Mouse (Mus musculus) forebrain, embryonic 11.5 days (tissue): Measurements from ENCODE around the gene Map7d1. TPM values are rescaled to one million over a fixed set of nuclear protein-coding genes. Genes with fewer than 3 reads are reported as not detected.

Source experiments
- ATAC-seq: fragments of 200-750 bp; cut with Nextera tagmentation; replicated peaks from 2 replicates; pipeline ENCODE4 v1.8.0; 2017; ENCODE audit warnings: moderate TSS enrichment; ENCODE audit not compliant: low FRiP score
- DNase-seq: peaks from one replicate; pipeline ENCODE4 v3.0.0-alpha.2; 2017; ENCODE audit warnings: low spot score
- H3K27ac ChIP-seq: fragments of 300-500 bp; sonication (generic); 2 replicates; pipeline ENCODE4 v1.5.1; 2014; ENCODE audit warnings: low read depth, low read length
- H3K27me3 ChIP-seq: fragments of 300-500 bp; sonication (generic); 2 replicates; pipeline ENCODE4 v1.6.1; 2014; ENCODE audit warnings: mild to moderate bottlenecking, low read length, mixed read lengths; ENCODE audit not compliant: control insufficient read depth, insufficient read depth
- H3K36me3 ChIP-seq: fragments of 300-500 bp; sonication (generic); 2 replicates; pipeline ENCODE4 v1.6.1; 2014; ENCODE audit warnings: mild to moderate bottlenecking, low read length, moderate library complexity, mixed read lengths; ENCODE audit not compliant: control insufficient read depth, insufficient read depth
- H3K4me1 ChIP-seq: fragments of 300-500 bp; sonication (generic); replicated peaks from 2 replicates; pipeline ENCODE4 v1.6.1; 2014; ENCODE audit warnings: low read length, mixed read lengths; ENCODE audit not compliant: control insufficient read depth, insufficient read depth
- H3K4me2 ChIP-seq: fragments of 300-500 bp; sonication (generic); 2 replicates; pipeline ENCODE4 v1.6.1; 2014; ENCODE audit warnings: low read depth, mild to moderate bottlenecking, low read length, moderate library complexity, mixed read lengths; ENCODE audit not compliant: severe bottlenecking
- H3K4me3 ChIP-seq: fragments of 300-500 bp; sonication (generic); 2 replicates; pipeline ENCODE4 v1.5.1; 2014; ENCODE audit warnings: low read depth, low read length
- H3K9ac ChIP-seq: fragments of 300-500 bp; sonication (generic); 2 replicates; pipeline ENCODE4 v1.6.1; 2014; ENCODE audit warnings: low read length
- H3K9me3 ChIP-seq: fragments of 300-500 bp; sonication (generic); 2 replicates; pipeline ENCODE4 v1.6.1; 2016; ENCODE audit warnings: low read length, mixed read lengths; ENCODE audit not compliant: control insufficient read depth
- WGBS: fragments of 180-500 bp; shearing (Covaris S2); extraction: QIAGEN DNeasy Blood & Tissue Kit; methylation state at CpG from one replicate; pipeline ENCODE4 v1.1.7; 2014; 5-methylcytosine and 5-hydroxymethylcytosine counted together
- polyA plus RNA-seq: library from polyadenylated mRNA; unstranded; fragments of >200 nt; fragmentation: Nextera tagmentation; extraction: Ambion mirVana; gene quantifications from 2 replicates; pipeline ENCODE4 v1.2.1, GENCODE M21; 2014

Map7d1 gene
- polyA plus RNA-seq, 1 experiment from 2014 or later: 80.6 TPM

DNA sequence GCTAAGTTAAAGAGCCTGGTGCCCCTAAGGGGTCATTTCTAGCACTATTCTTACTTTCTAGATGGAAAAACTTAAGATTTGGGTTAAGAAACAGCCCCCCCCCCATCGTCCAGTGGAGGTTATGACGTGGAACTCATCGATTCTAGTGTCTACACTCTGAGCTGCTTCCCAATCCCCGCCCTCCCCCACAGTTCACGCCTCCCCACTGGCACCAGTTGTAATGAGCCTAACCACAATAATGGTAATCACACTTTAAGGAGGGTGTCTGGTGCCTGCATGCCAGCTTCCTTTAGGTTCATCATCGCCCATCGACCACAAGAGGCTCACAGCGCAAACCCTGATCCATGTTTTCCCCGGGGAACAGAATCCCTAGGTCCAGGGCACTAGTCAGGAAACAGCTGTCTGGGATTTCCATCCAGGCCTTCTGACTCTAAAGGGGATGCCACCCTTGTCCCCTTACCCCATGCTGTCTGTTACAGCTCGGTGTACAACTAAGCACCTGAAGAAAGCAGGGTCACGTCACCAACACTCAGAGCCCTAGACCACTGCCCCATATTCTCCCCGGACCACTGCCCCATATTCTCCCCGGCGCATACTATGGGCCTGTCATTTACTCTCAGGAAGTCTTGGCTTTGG, 2.4 kb downstream of the Map7d1 start:
- no peak overlapping the region for H3K9ac ChIP-seq

DNA sequence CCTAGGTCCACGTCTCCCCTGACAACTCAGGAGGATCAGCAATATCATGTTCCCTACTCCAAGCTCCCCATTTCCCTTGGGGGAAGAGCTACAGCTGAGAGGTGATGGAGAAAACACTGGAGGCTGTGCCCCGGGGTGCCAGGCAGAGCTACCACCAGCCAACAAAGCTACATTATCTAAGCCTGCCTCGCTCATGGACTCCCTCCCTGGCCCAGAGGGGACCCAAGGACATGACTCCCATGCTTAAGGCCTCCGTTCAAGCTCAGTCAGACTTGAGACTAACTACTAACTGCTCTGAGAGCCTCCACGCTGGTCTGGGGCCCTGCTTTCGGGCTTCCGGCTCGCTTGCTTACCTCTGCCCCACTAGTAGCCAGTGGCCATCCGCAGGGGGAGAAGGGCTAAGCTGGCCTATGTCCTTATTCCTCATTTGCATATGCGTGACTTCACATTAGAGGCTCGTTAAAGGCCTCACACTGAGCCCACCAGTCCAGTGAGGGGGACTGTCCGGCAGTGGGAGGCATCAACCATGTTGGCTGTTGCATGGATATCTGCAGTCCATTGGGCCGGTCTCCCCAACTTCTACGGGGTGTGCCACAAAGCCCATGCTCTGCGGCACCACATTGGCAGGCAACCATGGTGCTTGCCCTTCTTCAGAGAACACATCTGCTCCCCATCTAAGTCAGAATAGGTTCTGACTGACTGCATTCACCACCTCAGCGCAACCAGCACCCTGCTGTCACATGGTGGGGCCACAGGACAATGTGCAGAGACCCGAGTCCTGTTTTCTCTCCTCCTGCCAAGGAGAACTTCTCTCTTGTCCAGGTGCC, 3.5 kb downstream of the Map7d1 start:
- no peak for DNase-seq
- peaks cover 25% of the 10 kb centered on the region for H3K4me1 ChIP-seq
- no peaks in the 10 kb centered on the region; the same call in 1 of the 2 replicates for H3K36me3 ChIP-seq
- H3K4me2 ChIP-seq: no peak overlapping the region
- WGBS: 70% methylated on average over 17 of the region's 17 CpGs
- no peaks in the 10 kb centered on the region for H3K27me3 ChIP-seq
- ATAC-seq: no peak
- no peaks in the 10 kb centered on the region for H3K9me3 ChIP-seq
- no peak overlapping the region for H3K9ac ChIP-seq
- H3K4me3 ChIP-seq: no peak overlapping the region
- no peak overlapping the region for H3K27ac ChIP-seq

More for the DNA sequence above, 2.4 kb downstream of the Map7d1 start:
- 79% methylated on average over 14 of the region's 14 CpGs for WGBS
- Histone ChIP-seq H3K36me3 (no peaks in the 10 kb centered on the region; the same call in 1 of the 2 replicates), H3K27ac (no peak overlapping the region), H3K4me3 (peak overlapping the region; percentile 93), H3K4me2 (peak overlapping the region; percentile 61), H3K27me3 (no peaks in the 10 kb centered on the region), H3K9me3 (no peaks in the 10 kb centered on the region), H3K4me1 (peaks cover 23% of the 10 kb centered on the region)
- ATAC-seq (no peak), DNase-seq (no peak)

DNA sequence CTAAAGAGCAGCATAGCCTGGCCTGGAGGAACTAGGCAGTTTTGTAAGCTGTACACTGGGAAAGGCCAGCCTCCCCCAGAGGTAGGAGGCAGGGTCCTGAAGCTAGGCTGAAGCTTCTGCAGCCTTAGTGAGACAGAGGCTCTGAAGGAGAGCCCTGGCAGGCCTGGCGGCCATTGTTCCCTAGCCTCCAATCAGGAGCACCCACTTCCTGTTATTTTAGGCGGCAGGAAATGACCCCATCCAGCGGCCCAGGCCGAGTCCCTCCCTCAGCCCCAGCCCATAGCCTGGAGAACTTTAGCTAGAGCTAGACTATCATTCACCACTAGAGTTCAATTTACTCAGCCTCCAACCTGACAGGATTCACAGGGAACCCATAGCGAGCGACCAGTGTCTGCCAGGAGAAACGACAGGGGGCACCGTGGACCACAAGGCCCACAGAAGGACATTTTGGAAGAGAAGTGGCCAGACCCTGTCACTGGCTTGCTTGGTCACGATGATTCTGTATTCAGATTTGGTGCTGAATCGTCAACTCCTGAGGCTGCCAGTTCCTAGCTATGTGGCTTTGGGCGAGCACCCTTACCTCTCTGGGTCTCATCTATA, 4.4 kb downstream of the Map7d1 start:
- H3K27ac ChIP-seq: no peak overlapping the region
- H3K4me1 ChIP-seq: peaks cover 18% of the 10 kb centered on the region
- H3K27me3 ChIP-seq: no peaks in the 10 kb centered on the region
- H3K9ac ChIP-seq: peak overlapping the region; percentile 17; the same call in 1 of the 2 replicates
- H3K36me3 ChIP-seq: no peaks in the 10 kb centered on the region; the same call in 1 of the 2 replicates
- WGBS: 68% methylated on average over 11 of the region's 11 CpGs
- no peak overlapping the region for H3K4me2 ChIP-seq
- ATAC-seq (no peak), DNase-seq (no peak)
- no peaks in the 10 kb centered on the region for H3K9me3 ChIP-seq
- H3K4me3 ChIP-seq: no peak overlapping the region

DNA sequence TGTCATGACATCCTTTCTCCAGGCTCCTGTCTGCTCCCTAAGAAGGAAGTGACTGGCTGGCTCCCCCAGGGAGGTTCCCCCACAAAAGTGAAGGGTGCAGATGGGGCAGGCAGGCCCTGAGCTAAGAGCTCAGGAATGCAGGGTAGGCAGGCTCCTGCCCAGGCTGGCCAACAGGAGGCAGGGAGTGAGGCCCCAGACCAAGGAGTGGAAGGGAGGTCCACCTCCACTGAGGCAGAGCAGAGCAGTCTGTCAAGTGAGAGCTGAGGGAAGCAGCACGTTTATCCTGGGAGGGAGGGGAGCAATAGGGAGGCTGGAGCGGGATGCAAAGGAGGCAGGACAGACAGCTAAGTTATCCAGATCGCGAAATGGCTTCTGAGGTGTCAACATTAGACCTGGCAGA, 5.5 kb downstream of the Map7d1 start:
- no peaks in the 10 kb centered on the region for H3K9me3 ChIP-seq
- H3K4me1 ChIP-seq: peaks cover 18% of the 10 kb centered on the region
- ATAC-seq (no peak), DNase-seq (no peak)
- H3K27ac ChIP-seq: no peak overlapping the region
- no peaks in the 10 kb centered on the region for H3K27me3 ChIP-seq
- no peak overlapping the region for H3K4me3 ChIP-seq
- no peaks in the 10 kb centered on the region; the same call in 1 of the 2 replicates for H3K36me3 ChIP-seq
- WGBS: 55% methylated on average over 4 of the region's 4 CpGs
- H3K9ac ChIP-seq: no peak overlapping the region
- H3K4me2 ChIP-seq: no peak overlapping the region

DNA sequence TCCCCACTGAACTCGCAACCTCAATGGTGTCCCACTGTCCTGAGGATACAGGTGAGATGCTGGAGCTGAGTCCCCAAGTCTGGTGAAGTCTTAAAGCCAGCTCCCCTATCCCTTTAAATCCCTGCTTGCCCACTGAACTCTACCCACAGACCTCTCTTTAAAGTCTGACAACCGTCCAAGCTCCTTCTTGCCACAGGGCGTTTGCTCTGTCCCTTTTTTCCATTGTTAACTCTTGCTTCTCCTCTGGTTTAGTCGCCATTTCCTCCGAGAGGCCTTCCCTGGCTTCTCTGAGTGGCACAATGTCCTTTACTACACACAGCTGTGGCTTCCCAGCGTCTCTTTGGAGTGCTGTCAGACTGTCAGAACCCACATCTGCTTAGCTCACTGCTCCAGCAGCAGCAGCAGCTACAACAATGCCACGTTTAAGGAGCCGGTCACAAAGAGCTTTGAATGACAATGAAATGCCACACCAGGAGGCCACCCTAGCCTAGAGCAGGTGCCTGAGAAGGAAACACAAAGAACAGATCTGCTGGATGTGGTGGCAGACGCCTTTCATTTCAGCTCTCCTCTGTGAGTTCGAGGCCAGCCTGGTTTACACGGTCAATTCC, 7.8 kb downstream of the Map7d1 start:
- 9% methylated on average over 11 of the region's 11 CpGs for whole genome bisulfite sequencing
- Histone ChIP-seq H3K9me3 (no peaks in the 10 kb centered on the region), H3K27ac (peak overlapping the region; percentile 55), H3K4me2 (no peak overlapping the region), H3K4me1 (peaks cover 8% of the 10 kb centered on the region; the same call in 1 of the 2 replicates), H3K9ac (peak overlapping the region; percentile 13; the same call in 1 of the 2 replicates), H3K36me3 (no peaks in the 10 kb centered on the region; the same call in 1 of the 2 replicates), H3K27me3 (no peaks in the 10 kb centered on the region), H3K4me3 (no peak overlapping the region)
- no peak for DNase-seq
- 0 out of 2 replicates have a peak, but pooled peaks have one; percentile 24 for ATAC-seq

DNA sequence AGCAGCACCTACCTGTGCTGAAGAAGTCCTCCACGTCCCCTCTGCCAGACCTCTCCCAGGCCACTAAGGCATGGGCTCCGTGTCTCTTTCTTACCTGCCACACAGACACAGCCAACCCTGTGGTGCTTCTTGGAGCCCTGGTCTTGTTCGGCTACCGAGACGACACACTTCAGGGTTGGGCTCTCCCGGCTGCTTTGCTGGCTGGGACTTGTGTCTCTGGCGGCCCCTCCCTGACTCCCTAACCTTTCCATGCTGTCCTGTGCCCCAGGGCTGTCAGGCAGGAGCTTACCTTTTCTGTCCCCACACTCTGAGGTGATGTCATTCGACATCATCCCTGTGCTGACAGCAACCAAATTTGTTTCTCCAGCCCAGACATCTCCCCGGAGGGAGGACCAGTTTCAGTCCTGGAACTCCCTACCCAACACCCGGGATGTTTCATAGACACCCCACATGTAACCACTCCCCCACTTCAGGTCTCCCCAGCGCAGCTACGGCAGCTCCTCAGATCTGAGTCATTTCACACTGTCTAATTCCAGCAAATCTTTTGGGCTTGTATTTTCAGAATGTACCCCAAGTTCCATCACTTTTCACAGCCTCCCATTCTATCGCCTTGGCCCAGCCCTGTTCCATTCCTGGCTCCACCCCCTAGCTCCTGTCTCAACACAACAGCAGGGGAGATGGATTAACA, 9.8 kb downstream of the Map7d1 start:
- Histone ChIP-seq H3K4me1 (peaks cover 5% of the 10 kb centered on the region; the same call in 1 of the 2 replicates), H3K9ac (no peak overlapping the region), H3K36me3 (no peaks in the 10 kb centered on the region; the same call in 1 of the 2 replicates), H3K27me3 (no peaks in the 10 kb centered on the region), H3K4me3 (no peak overlapping the region), H3K27ac (no peak overlapping the region), H3K4me2 (no peak overlapping the region), H3K9me3 (no peaks in the 10 kb centered on the region)
- DNase-seq (no peak), ATAC-seq (no peak)
- WGBS: 81% methylated on average over 13 of the region's 13 CpGs

DNA sequence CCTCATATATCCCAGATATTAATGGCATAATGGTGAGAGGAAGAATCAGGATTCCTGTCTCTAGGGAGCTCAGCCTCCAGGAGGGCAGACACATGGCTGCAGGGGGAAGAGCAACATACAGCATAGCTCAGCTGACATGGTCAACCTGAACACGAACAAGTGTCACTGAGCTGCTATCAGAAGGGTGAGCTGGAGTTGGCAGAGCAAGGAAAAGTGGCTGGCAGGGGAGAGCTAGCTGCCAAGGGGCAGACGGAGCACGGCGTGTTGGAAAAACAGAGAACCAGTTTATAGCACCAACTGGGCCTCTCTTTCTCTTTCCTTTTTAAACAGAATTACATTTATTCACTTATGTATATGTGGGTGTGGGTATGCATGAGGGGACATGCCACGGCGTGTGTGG, 13.6 kb downstream of the Map7d1 start:
- no peaks in the 10 kb centered on the region for H3K9me3 ChIP-seq
- ATAC-seq (no peak), DNase-seq (no peak)
- no peak overlapping the region for H3K27ac ChIP-seq
- H3K27me3 ChIP-seq: no peaks in the 10 kb centered on the region
- no peak overlapping the region for H3K9ac ChIP-seq
- WGBS: 94% methylated on average over 6 of the region's 6 CpGs
- no peak overlapping the region for H3K4me2 ChIP-seq
- peaks cover 16% of the 10 kb centered on the region for H3K36me3 ChIP-seq
- H3K4me1 ChIP-seq: no peaks in the 10 kb centered on the region; the same call in 1 of the 2 replicates
- H3K4me3 ChIP-seq: no peak overlapping the region

DNA sequence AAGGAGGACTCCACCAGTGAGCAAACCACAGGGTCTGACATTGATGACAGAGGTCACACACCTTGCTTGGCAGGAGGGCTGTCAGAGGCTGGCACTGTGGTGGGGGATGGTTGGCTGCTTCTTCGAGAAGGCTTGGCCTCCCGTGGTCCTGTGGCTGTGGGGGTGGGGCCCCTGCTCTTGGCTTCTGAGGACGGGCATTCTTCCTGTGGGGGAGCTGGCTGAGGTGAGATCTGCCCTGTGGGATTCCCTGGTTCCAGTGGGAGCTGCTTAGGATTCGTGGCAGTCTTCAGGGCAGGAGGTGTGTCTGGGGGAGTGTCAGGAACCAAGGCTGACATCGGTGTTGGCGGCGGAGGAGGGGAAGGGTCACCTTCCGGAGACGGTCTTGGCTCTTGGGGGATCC, 14.2 kb downstream of the Map7d1 start:
- no peaks in the 10 kb centered on the region; the same call in 1 of the 2 replicates for H3K4me1 ChIP-seq
- no peak overlapping the region for H3K27ac ChIP-seq
- no peak for ATAC-seq
- no peak overlapping the region for H3K9ac ChIP-seq
- H3K9me3 ChIP-seq: no peaks in the 10 kb centered on the region
- peaks cover 16% of the 10 kb centered on the region for H3K36me3 ChIP-seq
- no peak overlapping the region for H3K4me3 ChIP-seq
- H3K27me3 ChIP-seq: no peaks in the 10 kb centered on the region
- 63% methylated on average over 9 of the region's 9 CpGs for WGBS
- H3K4me2 ChIP-seq: no peak overlapping the region
- no peak for DNase-seq
